Mouse (Mus musculus): ENCODE results near the gene Prm2. TPM values are rescaled to one million over a fixed set of nuclear protein-coding genes. Genes with fewer than 3 reads are reported as not detected.

The Prm2 gene
- polyA plus RNA-seq, 1 experiment: 0.83 TPM

DNA sequence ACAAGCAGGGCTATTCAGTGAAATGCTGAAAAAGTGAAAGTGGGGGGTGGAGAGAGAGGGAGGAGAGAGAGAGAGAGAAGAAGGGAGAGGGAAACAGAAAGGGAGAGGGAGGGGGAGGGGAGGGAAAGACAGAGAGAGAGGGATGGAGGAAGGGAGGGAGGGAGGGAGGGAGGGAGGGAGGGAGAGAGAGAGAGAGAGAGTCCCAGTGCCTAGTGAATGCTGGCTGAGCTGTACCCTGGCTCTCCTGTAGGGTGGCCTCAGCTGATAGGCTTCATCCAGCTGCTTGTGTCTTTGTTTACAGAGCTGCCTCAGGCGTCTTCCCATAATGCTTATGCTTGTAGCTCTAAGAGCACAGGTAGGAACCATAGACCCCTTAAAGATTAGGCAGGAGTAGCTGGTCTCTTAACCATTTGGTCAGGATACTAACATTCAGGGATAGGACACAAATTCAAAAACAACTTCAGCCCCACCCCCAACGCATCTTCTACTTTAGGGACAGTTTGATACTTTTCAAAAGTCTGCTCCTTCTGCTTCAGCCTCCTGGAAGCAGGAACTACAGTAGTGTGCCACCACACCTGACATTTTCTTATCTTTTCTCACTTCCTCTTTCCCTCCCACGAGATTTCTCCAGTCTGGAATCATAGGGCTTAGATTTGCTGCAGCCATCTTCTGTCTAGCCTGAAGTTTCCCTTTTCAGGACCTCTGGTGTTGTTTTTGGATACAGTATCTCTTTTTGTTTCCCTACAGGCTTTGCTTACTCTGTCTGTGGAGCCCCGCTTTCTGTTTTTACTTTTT lies 25.2 kb downstream of the Prm2 start:
- DNase-seq: no peak
- Histone ChIP-seq H3K4me1 (ENCODE audit: control insufficient read depth, insufficient read depth, low read length) (0 out of 2 replicates have a peak, but pooled peaks cover 3% of the 10 kb centered on the region), H3K4me3 (replicated peaks; ENCODE audit: extremely low read depth, low read depth, low read length) (no peak overlapping the region)
- WGBS: 53% methylated on average over 4 of the region's 4 CpGs
- TF ChIP-seq CTCF (IDR thresholded peaks at IDR 0.05; ENCODE audit: insufficient read depth, low read length) (0 out of 2 replicates have a peak, but pooled peaks have one; percentile 11), POLR2A (IDR thresholded peaks at IDR 0.05; ENCODE audit: borderline replicate concordance, extremely low read depth, low read depth, low read length) (no peak)

- no peak for TF ChIP-seq CTCF (IDR thresholded peaks at IDR 0.05; ENCODE audit: insufficient read depth, low read length)
- TF ChIP-seq POLR2A (IDR thresholded peaks at IDR 0.05; ENCODE audit: borderline replicate concordance, extremely low read depth, low read depth, low read length): no peak
Measured at GRCm38 (mm10) chr16:10769661-10770060, 26.3 kb downstream of the Prm2 start.

GRCm38 (mm10) chr16:10768821-10769220 lies 27.1 kb downstream of the Prm2 start:
- Histone ChIP-seq H3K4me1 (ENCODE audit: control insufficient read depth, insufficient read depth, low read length) (0 out of 2 replicates have a peak, but pooled peaks cover 3% of the 10 kb centered on the region), H3K4me3 (replicated peaks; ENCODE audit: extremely low read depth, low read depth, low read length) (no peak overlapping the region)
- no peak for TF ChIP-seq POLR2A (IDR thresholded peaks at IDR 0.05; ENCODE audit: borderline replicate concordance, extremely low read depth, low read depth, low read length)
- no peak for TF ChIP-seq CTCF (IDR thresholded peaks at IDR 0.05; ENCODE audit: insufficient read depth, low read length)
- no peak for DNase-seq
- 50% methylated on average over 9 of the region's 9 CpGs for WGBS

More at GRCm38 (mm10) chr16:10769661-10770060, 26.3 kb downstream of the Prm2 start:
- Histone ChIP-seq H3K4me3 (replicated peaks; ENCODE audit: extremely low read depth, low read depth, low read length) (no peak overlapping the region), H3K4me1 (ENCODE audit: control insufficient read depth, insufficient read depth, low read length) (0 out of 2 replicates have a peak, but pooled peaks cover 3% of the 10 kb centered on the region)
- WGBS: 42% methylated on average over 2 of the region's 2 CpGs
- no peak for DNase-seq

GRCm38 (mm10) chr16:10767158-10767557 lies 28.8 kb downstream of the Prm2 start:
- WGBS: 43% methylated on average over 4 of the region's 4 CpGs
- DNase-seq: peak; percentile 64

GRCm38 (mm10) chr16:10764323-10764722 lies 31.6 kb downstream of the Prm2 start:
- TF ChIP-seq POLR2A (IDR thresholded peaks at IDR 0.05; ENCODE audit: borderline replicate concordance, extremely low read depth, low read depth, low read length) (no peak), CTCF (IDR thresholded peaks at IDR 0.05; ENCODE audit: insufficient read depth, low read length) (no peak)
- WGBS: 27% methylated on average over 2 of the region's 2 CpGs
- Histone ChIP-seq H3K4me3 (replicated peaks; ENCODE audit: extremely low read depth, low read depth, low read length) (no peak overlapping the region), H3K4me1 (ENCODE audit: control insufficient read depth, insufficient read depth, low read length) (no peaks in the 10 kb centered on the region)
- no peak for DNase-seq

More at GRCm38 (mm10) chr16:10767158-10767557, 28.8 kb downstream of the Prm2 start:
- 0 out of 2 replicates have a peak, but pooled peaks cover 3% of the 10 kb centered on the region for H3K4me1 ChIP-seq (ENCODE audit: control insufficient read depth, insufficient read depth, low read length)
- H3K4me3 ChIP-seq (replicated peaks; ENCODE audit: extremely low read depth, low read depth, low read length): no peak overlapping the region
- TF ChIP-seq CTCF (IDR thresholded peaks at IDR 0.05; ENCODE audit: insufficient read depth, low read length): peak; percentile 69
- no peak for TF ChIP-seq POLR2A (IDR thresholded peaks at IDR 0.05; ENCODE audit: borderline replicate concordance, extremely low read depth, low read depth, low read length)

DNA sequence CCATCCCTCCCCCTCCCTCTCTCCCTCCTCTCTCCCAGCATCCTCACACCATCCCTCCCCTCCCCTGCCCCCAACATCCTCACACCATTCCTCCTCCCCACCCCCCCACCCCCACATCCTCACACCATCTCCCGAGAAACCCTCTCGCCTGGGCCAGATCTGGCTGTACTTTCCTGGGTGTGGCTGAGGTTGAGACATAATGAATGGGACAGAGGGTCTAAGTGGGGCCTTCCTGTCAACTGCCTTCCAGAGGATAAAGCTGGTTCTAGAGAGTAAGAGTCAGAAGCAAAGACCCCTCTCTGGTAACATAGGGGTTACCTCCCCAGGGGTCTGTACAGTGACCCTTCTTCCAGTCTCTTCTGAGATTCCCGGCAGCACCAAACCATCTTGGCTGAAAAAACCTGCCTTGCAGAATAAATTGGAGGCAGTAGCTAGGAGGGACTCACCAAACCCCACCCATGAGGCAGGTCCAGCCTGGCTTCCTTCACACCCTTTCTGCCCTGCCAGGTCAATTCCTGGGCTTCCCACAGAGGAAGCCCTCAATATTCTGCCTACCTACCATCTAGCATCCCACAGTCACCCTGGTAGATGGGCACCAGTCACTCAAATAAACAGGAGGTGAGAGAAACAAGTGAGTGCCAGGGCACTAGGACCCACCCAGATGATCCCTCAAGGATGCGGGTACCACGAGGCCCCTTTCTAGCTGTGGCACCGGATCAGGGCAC lies 32.2 kb downstream of the Prm2 start:
- TF ChIP-seq POLR2A (IDR thresholded peaks at IDR 0.05; ENCODE audit: borderline replicate concordance, extremely low read depth, low read depth, low read length) (no peak), CTCF (IDR thresholded peaks at IDR 0.05; ENCODE audit: insufficient read depth, low read length) (no peak)
- no peak for DNase-seq
- no peak overlapping the region for H3K4me3 ChIP-seq (replicated peaks; ENCODE audit: extremely low read depth, low read depth, low read length)
- H3K4me1 ChIP-seq (ENCODE audit: control insufficient read depth, insufficient read depth, low read length): no peaks in the 10 kb centered on the region
- WGBS: 54% methylated on average over 6 of the region's 6 CpGs

- no peak for TF ChIP-seq POLR2A (IDR thresholded peaks at IDR 0.05; ENCODE audit: borderline replicate concordance, extremely low read depth, low read depth, low read length)
- no peak for TF ChIP-seq CTCF (IDR thresholded peaks at IDR 0.05; ENCODE audit: insufficient read depth, low read length)
- no peak for DNase-seq
Measured at GRCm38 (mm10) chr16:10762569-10763180, 33.3 kb downstream of the Prm2 start.

GRCm38 (mm10) chr16:10761182-10761581 lies 34.8 kb downstream of the Prm2 start:
- Histone ChIP-seq H3K4me3 (replicated peaks; ENCODE audit: extremely low read depth, low read depth, low read length) (no peak overlapping the region), H3K4me1 (ENCODE audit: control insufficient read depth, insufficient read depth, low read length) (no peaks in the 10 kb centered on the region)
- DNase-seq: no peak
- 59% methylated on average over 8 of the region's 8 CpGs for WGBS
- TF ChIP-seq CTCF (IDR thresholded peaks at IDR 0.05; ENCODE audit: insufficient read depth, low read length) (no peak), POLR2A (IDR thresholded peaks at IDR 0.05; ENCODE audit: borderline replicate concordance, extremely low read depth, low read depth, low read length) (no peak)

More at GRCm38 (mm10) chr16:10762569-10763180, 33.3 kb downstream of the Prm2 start:
- 72% methylated on average over 5 of the region's 5 CpGs for WGBS
- no peaks in the 10 kb centered on the region for H3K4me1 ChIP-seq (ENCODE audit: control insufficient read depth, insufficient read depth, low read length)
- H3K4me3 ChIP-seq (replicated peaks; ENCODE audit: extremely low read depth, low read depth, low read length): no peak overlapping the region

GRCm38 (mm10) chr16:10756168-10756567 lies 39.8 kb downstream of the Prm2 start:
- DNase-seq: no peak
- WGBS: 64% methylated on average over 6 of the region's 6 CpGs

More at GRCm38 (mm10) chr16:10756168-10756567, 39.8 kb downstream of the Prm2 start:
- TF ChIP-seq POLR2A (IDR thresholded peaks at IDR 0.05; ENCODE audit: borderline replicate concordance, extremely low read depth, low read depth, low read length) (no peak), CTCF (IDR thresholded peaks at IDR 0.05; ENCODE audit: insufficient read depth, low read length) (no peak)
- Histone ChIP-seq H3K4me1 (ENCODE audit: control insufficient read depth, insufficient read depth, low read length) (no peaks in the 10 kb centered on the region), H3K4me3 (replicated peaks; ENCODE audit: extremely low read depth, low read depth, low read length) (no peak overlapping the region)
